Mouse (Mus musculus) lung, embryonic 15.5 days (tissue): ENCODE data around the gene Gm21188. TPM values are rescaled to one million over a fixed set of nuclear protein-coding genes. Genes with fewer than 3 reads are reported as not detected.
"Not testable (repeated sequence)": the region's sequence is repeated elsewhere in the genome, so short reads cannot be mapped to it uniquely, and the experiment has no call there.

Source experiments
- ATAC-seq: fragments of 200-750 bp; cut with Nextera tagmentation; 2 replicates; pipeline ENCODE4 v1.8.0; 2017; ENCODE audit warnings: moderate number of reproducible peaks, borderline replicate concordance; ENCODE audit not compliant: low FRiP score, low TSS enrichment; ENCODE audit errors: extremely low read depth
- H3K27ac ChIP-seq: fragments of 300-500 bp; sonication (generic); 2 replicates; pipeline ENCODE4 v1.5.1; 2015; ENCODE audit warnings: moderate library complexity, mild to moderate bottlenecking, inconsistent platforms
- H3K27me3 ChIP-seq: fragments of 300-500 bp; sonication (generic); 2 replicates; pipeline ENCODE4 v1.6.1; 2015; ENCODE audit warnings: inconsistent platforms
- H3K36me3 ChIP-seq: fragments of 300-500 bp; sonication (generic); 2 replicates; pipeline ENCODE4 v1.6.1; 2015; ENCODE audit warnings: inconsistent platforms
- H3K4me1 ChIP-seq: fragments of 300-500 bp; sonication (generic); 2 replicates; pipeline ENCODE4 v1.6.1; 2015; ENCODE audit warnings: inconsistent platforms
- H3K4me2 ChIP-seq: fragments of 300-500 bp; sonication (generic); 2 replicates; pipeline ENCODE4 v1.6.1; 2015; ENCODE audit warnings: inconsistent platforms, mild to moderate bottlenecking, moderate library complexity
- H3K4me3 ChIP-seq: fragments of 300-500 bp; sonication (generic); 2 replicates; pipeline ENCODE4 v1.5.1; 2015; ENCODE audit warnings: mild to moderate bottlenecking, inconsistent platforms
- H3K9ac ChIP-seq: fragments of 300-500 bp; sonication (generic); 2 replicates; pipeline ENCODE4 v1.6.1; 2015; ENCODE audit warnings: inconsistent platforms
- H3K9me3 ChIP-seq: fragments of 300-500 bp; sonication (generic); 2 replicates; pipeline ENCODE4 v1.6.1; 2016; ENCODE audit warnings: inconsistent platforms
- WGBS: fragments of 180-500 bp; shearing (Covaris S2); methylation state at CpG from one replicate; pipeline ENCODE4 v1.1.7; 2015; 5-methylcytosine and 5-hydroxymethylcytosine counted together
- polyA plus RNA-seq: library from polyadenylated mRNA; unstranded; fragments of >200 nt; fragmentation: Nextera tagmentation; extraction: Ambion mirVana; gene quantifications from 2 replicates; pipeline ENCODE4 v1.2.1, GENCODE M21; 2015

Gm21188 gene
- polyA plus RNA-seq, 1 experiment from 2014 or later, result not detected

GRCm38 (mm10) chr13:120046422-120047209 is 5.4 kb downstream of the Gm21188 start:
- H3K9ac ChIP-seq, H3K9me3 ChIP-seq, H3K4me3 ChIP-seq, H3K4me2 ChIP-seq, H3K27me3 ChIP-seq, H3K27ac ChIP-seq, H3K36me3 ChIP-seq, H3K4me1 ChIP-seq: not testable (repeated sequence)
- WGBS, result 2% methylated on average over 10 of the region's 40 CpGs
- peak; percentile 27; the same call in 1 of the 2 replicates for ATAC-seq

DNA sequence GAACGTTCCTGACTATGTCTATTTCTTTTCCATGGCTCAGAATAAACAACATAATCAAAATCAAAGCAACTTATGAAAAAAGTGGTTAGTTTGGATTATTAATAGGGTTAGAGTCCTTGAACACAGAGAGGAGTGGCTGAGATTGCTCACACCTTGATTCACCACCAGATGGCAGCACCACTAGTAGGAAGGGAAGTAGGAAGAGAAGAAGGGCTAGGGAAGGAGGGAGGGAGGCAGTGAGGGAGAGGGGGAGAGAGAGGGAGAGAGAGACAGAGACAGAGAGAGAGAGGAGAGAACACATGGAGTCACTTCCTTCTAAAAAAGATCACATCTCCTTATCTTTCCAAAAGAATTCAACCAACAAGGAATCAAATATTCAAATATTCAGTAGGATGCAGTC is 10.8 kb downstream of the Gm21188 start:
- ATAC-seq, result not testable (repeated sequence)

GRCm38 (mm10) chr13:120037881-120038280 is 14.1 kb downstream of the Gm21188 start:
- WGBS, result 9% methylated on average over 6 of the region's 6 CpGs
- not testable (repeated sequence) for H3K36me3 ChIP-seq, ATAC-seq

More for the DNA sequence above, 10.8 kb downstream of the Gm21188 start:
- H3K27ac ChIP-seq, H3K4me1 ChIP-seq, H3K4me2 ChIP-seq, H3K9ac ChIP-seq, H3K36me3 ChIP-seq, H3K9me3 ChIP-seq, H3K4me3 ChIP-seq: not testable (repeated sequence)
- WGBS, result no CpG with 5 or more reads among the region's 1 CpGs
- H3K27me3 ChIP-seq, result peaks cover 16% of the 10 kb centered on the region; the same call in 1 of the 2 replicates

GRCm38 (mm10) chr13:120036577-120037115 is 15.3 kb downstream of the Gm21188 start:
- H3K9me3 ChIP-seq, H3K27ac ChIP-seq, ATAC-seq, H3K4me3 ChIP-seq, H3K4me1 ChIP-seq, H3K9ac ChIP-seq, H3K4me2 ChIP-seq, H3K36me3 ChIP-seq: not testable (repeated sequence)
- WGBS, result 2% methylated on average over 23 of the region's 25 CpGs
- H3K27me3 ChIP-seq, result peaks cover 26% of the 10 kb centered on the region

More at GRCm38 (mm10) chr13:120037881-120038280, 14.1 kb downstream of the Gm21188 start:
- H3K4me3 ChIP-seq, H3K4me2 ChIP-seq, H3K9ac ChIP-seq, H3K27ac ChIP-seq, H3K9me3 ChIP-seq, H3K4me1 ChIP-seq: not testable (repeated sequence)
- peaks cover 26% of the 10 kb centered on the region for H3K27me3 ChIP-seq

DNA sequence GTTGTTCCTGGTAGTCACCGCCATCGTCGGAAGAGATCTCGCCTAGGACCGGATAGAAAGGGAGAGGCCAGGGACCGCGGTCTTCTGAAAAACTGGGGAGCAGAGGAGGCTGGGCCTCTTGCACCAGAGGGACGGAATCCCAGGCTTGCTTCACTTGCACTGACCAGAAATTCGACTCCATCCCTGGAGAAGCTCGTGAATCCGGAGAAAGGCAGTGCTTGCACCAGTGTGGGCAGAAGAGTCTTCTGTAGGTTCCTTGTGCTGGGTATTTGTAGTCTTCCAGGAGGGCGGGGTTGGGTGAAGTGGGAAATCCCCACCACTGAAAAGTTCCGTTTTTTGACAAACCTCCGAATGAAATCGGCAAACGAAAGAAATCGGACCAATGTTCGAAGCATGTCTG is 16.8 kb downstream of the Gm21188 start:
- not testable (repeated sequence) for H3K4me3 ChIP-seq, ATAC-seq, H3K9ac ChIP-seq, H3K4me1 ChIP-seq, H3K9me3 ChIP-seq, H3K27ac ChIP-seq, H3K36me3 ChIP-seq, H3K4me2 ChIP-seq
- WGBS, result under 1% methylated on average over 8 of the region's 18 CpGs
- peaks cover 26% of the 10 kb centered on the region for H3K27me3 ChIP-seq

GRCm38 (mm10) chr13:120034637-120035036 is 17.4 kb downstream of the Gm21188 start:
- peaks cover 26% of the 10 kb centered on the region for H3K27me3 ChIP-seq
- H3K4me2 ChIP-seq, H3K27ac ChIP-seq, H3K9ac ChIP-seq, H3K4me1 ChIP-seq, ATAC-seq, H3K36me3 ChIP-seq, H3K4me3 ChIP-seq, H3K9me3 ChIP-seq: not testable (repeated sequence)
- WGBS, result 0% methylated on average over 3 of the region's 10 CpGs

DNA sequence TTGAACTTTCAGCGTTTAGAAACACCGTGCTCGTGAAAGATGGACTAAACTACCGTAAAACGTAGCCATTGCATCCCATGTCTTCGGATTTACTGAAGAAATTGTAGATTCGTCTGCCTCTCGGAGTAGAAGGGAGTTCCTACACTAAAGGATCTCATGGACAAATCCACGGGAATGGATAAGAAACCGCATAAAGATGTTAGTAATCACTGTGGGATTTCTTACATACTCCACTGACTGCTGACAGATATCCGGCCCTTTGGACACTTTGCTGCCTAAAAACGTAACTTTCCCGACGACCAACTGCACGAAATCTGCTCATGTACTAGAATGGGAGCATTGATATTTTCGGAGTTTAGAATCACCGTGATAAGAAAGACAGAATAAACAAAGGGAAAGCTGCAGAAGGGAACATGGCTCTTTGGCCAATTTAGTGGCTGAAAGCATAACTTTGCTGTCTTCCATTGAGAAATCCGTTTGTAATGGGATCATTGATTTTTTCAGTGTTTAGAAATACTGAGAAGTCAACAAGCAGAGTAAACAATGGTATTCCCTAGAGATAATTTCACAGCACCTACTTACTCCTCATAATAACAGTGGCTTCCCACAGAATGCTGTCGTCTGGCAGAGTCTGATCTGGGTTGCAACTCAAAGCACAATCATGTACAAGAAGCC is 18.3 kb downstream of the Gm21188 start:
- not testable (repeated sequence) for H3K9me3 ChIP-seq, H3K27ac ChIP-seq, H3K4me2 ChIP-seq, H3K36me3 ChIP-seq, ATAC-seq, H3K4me3 ChIP-seq, H3K9ac ChIP-seq, H3K4me1 ChIP-seq
- 3% methylated on average over 19 of the region's 19 CpGs for WGBS
- H3K27me3 ChIP-seq, result peaks cover 26% of the 10 kb centered on the region

GRCm38 (mm10) chr13:120031676-120032075 is 20.3 kb downstream of the Gm21188 start:
- ATAC-seq, H3K4me1 ChIP-seq, H3K4me3 ChIP-seq, H3K36me3 ChIP-seq, H3K27ac ChIP-seq, H3K4me2 ChIP-seq, H3K9ac ChIP-seq, H3K9me3 ChIP-seq: not testable (repeated sequence)
- WGBS, result under 1% methylated on average over 16 of the region's 16 CpGs
- peaks cover 17% of the 10 kb centered on the region for H3K27me3 ChIP-seq

- H3K27me3 ChIP-seq, result peaks cover 22% of the 10 kb centered on the region
- not testable (repeated sequence) for H3K36me3 ChIP-seq, H3K4me2 ChIP-seq, H3K4me1 ChIP-seq, H3K9ac ChIP-seq, H3K4me3 ChIP-seq, ATAC-seq, H3K27ac ChIP-seq, H3K9me3 ChIP-seq
- 1% methylated on average over 11 of the region's 11 CpGs for WGBS
Observed at GRCm38 (mm10) chr13:120027368-120027767, 24.6 kb downstream of the Gm21188 start.

GRCm38 (mm10) chr13:120026911-120027310 is 25.1 kb downstream of the Gm21188 start, which contains the start of gene Gm36079:
TSS of gene Gm36079 (minus strand) at chr13:120027011.
- H3K9ac ChIP-seq, ATAC-seq, H3K4me1 ChIP-seq, H3K36me3 ChIP-seq, H3K4me3 ChIP-seq, H3K4me2 ChIP-seq, H3K27ac ChIP-seq, H3K9me3 ChIP-seq: not testable (repeated sequence)
- peaks cover 22% of the 10 kb centered on the region for H3K27me3 ChIP-seq
- WGBS, result 2% methylated on average over 6 of the region's 17 CpGs

DNA sequence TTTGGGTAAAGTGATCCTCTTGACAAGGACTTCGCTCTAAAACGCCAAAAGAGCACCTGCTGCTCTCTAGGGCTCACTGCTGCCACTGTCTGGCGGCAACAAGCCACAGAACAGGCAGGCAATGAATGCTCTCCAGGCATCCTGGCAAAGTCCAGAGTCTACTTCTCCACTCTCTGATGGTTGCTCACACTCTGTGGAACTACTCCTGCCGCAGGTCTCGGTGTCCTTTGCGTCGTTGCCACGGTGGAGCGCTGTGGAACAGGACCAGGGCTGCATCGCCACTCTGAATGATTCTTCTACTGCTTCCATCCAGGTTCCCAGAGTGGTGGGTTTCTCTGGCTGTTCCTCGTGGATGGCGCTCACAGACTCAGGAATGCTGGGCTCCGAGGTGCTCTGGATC is 25.6 kb downstream of the Gm21188 start:
- H3K9me3 ChIP-seq, H3K4me3 ChIP-seq, H3K9ac ChIP-seq, H3K36me3 ChIP-seq, ATAC-seq, H3K4me2 ChIP-seq, H3K27ac ChIP-seq, H3K4me1 ChIP-seq: not testable (repeated sequence)
- WGBS, result 0% methylated on average over 3 of the region's 13 CpGs
- peaks cover 22% of the 10 kb centered on the region for H3K27me3 ChIP-seq

DNA sequence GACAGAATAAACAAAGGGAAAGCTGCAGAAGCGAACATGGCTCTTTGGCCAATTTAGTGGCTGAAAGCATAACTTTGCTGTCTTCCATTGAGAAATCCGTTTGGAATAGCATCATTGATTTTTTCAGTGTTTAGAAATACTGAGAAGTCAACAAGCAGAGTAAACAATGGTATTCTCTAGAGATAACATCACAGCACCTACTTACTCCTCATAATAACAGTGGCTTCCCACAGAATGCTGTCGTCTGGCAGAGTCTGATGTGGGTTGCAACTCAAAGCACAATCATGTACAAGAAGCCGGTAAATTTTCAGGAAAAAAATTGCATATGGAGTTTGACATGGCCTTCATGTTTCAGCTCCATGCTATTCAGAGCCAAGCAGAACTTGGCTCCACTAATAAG is 26.4 kb downstream of the Gm21188 start:
- not testable (repeated sequence) for H3K4me1 ChIP-seq, H3K27ac ChIP-seq, H3K9me3 ChIP-seq, H3K9ac ChIP-seq, ATAC-seq, H3K4me2 ChIP-seq, H3K36me3 ChIP-seq, H3K4me3 ChIP-seq
- 7% methylated on average over 4 of the region's 4 CpGs for whole genome bisulfite sequencing
- peaks cover 22% of the 10 kb centered on the region for H3K27me3 ChIP-seq
